Mouse (Mus musculus) G1E (cell line): Measurements from ENCODE around the gene Gm36176. TPM values are rescaled to one million over a fixed set of nuclear protein-coding genes. Genes with fewer than 3 reads are reported as not detected.

ENCODE experiments used
- ATAC-seq: 2 replicates; pipeline ENCODE4 v1.8.0; 2016; ENCODE audit warnings: mild to moderate bottlenecking; ENCODE audit not compliant: insufficient number of reproducible peaks, poor library complexity, low FRiP score, severe bottlenecking; ENCODE audit errors: extremely low read depth
- DNase-seq: peaks from one replicate; pipeline ENCODE4 v3.0.0; 2012; ENCODE audit warnings: low spot score
- H3K27me3 ChIP-seq: 2 replicates; pipeline ENCODE4 v1.6.1; 2012; ENCODE audit warnings: mild to moderate bottlenecking, low read length, inconsistent platforms; ENCODE audit not compliant: insufficient read depth
- H3K36me3 ChIP-seq: replicated peaks from 2 replicates; pipeline ENCODE3; 2012; ENCODE audit warnings: mild to moderate bottlenecking, inconsistent platforms
- H3K4me1 ChIP-seq: 2 replicates; pipeline ENCODE4 v1.6.1; 2012; ENCODE audit warnings: low read depth, low read length, inconsistent platforms, mixed read lengths; ENCODE audit not compliant: insufficient read depth
- H3K4me3 ChIP-seq: 2 replicates; pipeline ENCODE4 v1.5.1; 2012; ENCODE audit warnings: low read depth, mild to moderate bottlenecking, inconsistent platforms, low read length, moderate library complexity, mixed read lengths
- H3K9me3 ChIP-seq: replicated peaks from 2 replicates; pipeline ENCODE4 v1.6.1; 2012; ENCODE audit warnings: inconsistent platforms
- CTCF ChIP-seq: IDR thresholded peaks from 2 replicates; pipeline ENCODE4 v1.5.1; 2012; ENCODE audit warnings: low read depth, low read length, inconsistent platforms, mixed read lengths
- GATA1 ChIP-seq: IDR thresholded peaks from 2 replicates; pipeline ENCODE4 v1.6.1; 2012; ENCODE audit warnings: borderline replicate concordance, low read length, inconsistent platforms, mixed read lengths
- GATA2 ChIP-seq: IDR thresholded peaks from 2 replicates; pipeline ENCODE4 v1.6.1; 2012; ENCODE audit warnings: low read depth, low read length, inconsistent platforms, borderline replicate concordance
- POLR2AphosphoS5 ChIP-seq: IDR thresholded peaks from 2 replicates; pipeline ENCODE4 v1.6.1; 2012; ENCODE audit warnings: low read depth, low read length, inconsistent platforms; ENCODE audit not compliant: insufficient replicate concordance
- TAL1 ChIP-seq: conservative IDR thresholded peaks from 2 replicates; pipeline ENCODE4 v1.6.1; 2012; ENCODE audit warnings: low read depth, low read length, inconsistent platforms, mixed read lengths
- polyA plus RNA-seq: library from polyadenylated mRNA; stranded (reverse); fragments of >175 nt; gene quantifications from 2 replicates; pipeline ENCODE4 v1.2.3, GENCODE M21; 2012
- total RNA-seq, 2 experiments: library from RNA; stranded (forward) in 1 of 2; stranded (reverse) in 1 of 2; fragments of 200-1000 nt in 1 of 2; fragments of >200 nt in 1 of 2; fragmentation: Nextera tagmentation in 1 of 2; gene quantifications; 2 replicates each; pipeline ENCODE4 v1.2.3; 2014 to 2017

Gm36176 gene
- total and polyA plus RNA-seq, 3 experiments = not detected

- ATAC-seq (no peak), DNase-seq (no peak)
- no peak for TF ChIP-seq GATA1
- no peak for TF ChIP-seq CTCF
- no peak for TF ChIP-seq TAL1
- no peak for TF ChIP-seq POLR2AphosphoS5
- no peak for TF ChIP-seq GATA2
- H3K9me3 ChIP-seq = no peaks in the 10 kb centered on the region
- H3K27me3 ChIP-seq = peaks cover 2% of the 10 kb centered on the region; the same call in 1 of the 2 replicates
- no peak overlapping the region for H3K4me3 ChIP-seq
- H3K36me3 ChIP-seq = no peaks in the 10 kb centered on the region
- H3K4me1 ChIP-seq = no peaks in the 10 kb centered on the region
Observed at GRCm38 (mm10) chr10:77846961-77847360, 358 bp downstream of the Gm36176 start.

- no peak for ATAC-seq
Observed at GRCm38 (mm10) chr10:77847538-77847937, 935 bp downstream of the Gm36176 start.

GRCm38 (mm10) chr10:77852559-77852958 is 6.0 kb downstream of the Gm36176 start, which contains the start of gene Gm10318:
TSS of gene Gm10318 (plus strand) at chr10:77852859.
- no peaks in the 10 kb centered on the region for H3K4me1 ChIP-seq

More at GRCm38 (mm10) chr10:77847538-77847937, 935 bp downstream of the Gm36176 start:
- no peak for DNase-seq
- Histone ChIP-seq H3K36me3 (no peaks in the 10 kb centered on the region), H3K4me3 (no peak overlapping the region), H3K27me3 (peaks cover 2% of the 10 kb centered on the region; the same call in 1 of the 2 replicates), H3K4me1 (no peaks in the 10 kb centered on the region), H3K9me3 (no peaks in the 10 kb centered on the region)
- TF ChIP-seq POLR2AphosphoS5 (no peak), GATA1 (no peak), CTCF (no peak), TAL1 (no peak), GATA2 (no peak)

GRCm38 (mm10) chr10:77861675-77862074 is 15.1 kb downstream of the Gm36176 start, which contains the start of gene Gm3285:
TSS of gene Gm3285 (plus strand) at chr10:77861975.
- no peaks in the 10 kb centered on the region for H3K36me3 ChIP-seq
- H3K4me1 ChIP-seq = no peaks in the 10 kb centered on the region
- H3K27me3 ChIP-seq = no peaks in the 10 kb centered on the region; the same call in 1 of the 2 replicates
- ATAC-seq = no peak
- H3K9me3 ChIP-seq = no peaks in the 10 kb centered on the region
- TF ChIP-seq GATA2 (no peak), GATA1 (no peak), CTCF (no peak), POLR2AphosphoS5 (no peak), TAL1 (no peak)
- DNase-seq = no peak
- H3K4me3 ChIP-seq = no peak within 1 kb of the TSS

More at GRCm38 (mm10) chr10:77852559-77852958, 6.0 kb downstream of the Gm36176 start, which contains the start of gene Gm10318:
- no peaks in the 10 kb centered on the region; the same call in none of the 2 replicates for H3K27me3 ChIP-seq
- ATAC-seq = no peak
- no peak for TF ChIP-seq GATA1
- no peak for TF ChIP-seq CTCF
- TF ChIP-seq GATA2 = no peak
- TF ChIP-seq POLR2AphosphoS5 = no peak
- TF ChIP-seq TAL1 = no peak
- H3K9me3 ChIP-seq = no peaks in the 10 kb centered on the region
- H3K4me3 ChIP-seq = no peak within 1 kb of the TSS
- no peak for DNase-seq
- H3K36me3 ChIP-seq = no peaks in the 10 kb centered on the region

GRCm38 (mm10) chr10:77864067-77864761 is 17.6 kb downstream of the Gm36176 start:
- no peak overlapping the region for H3K4me3 ChIP-seq
- no peaks in the 10 kb centered on the region for H3K36me3 ChIP-seq
- H3K4me1 ChIP-seq = no peaks in the 10 kb centered on the region
- TF ChIP-seq POLR2AphosphoS5 (no peak), GATA1 (no peak), TAL1 (no peak), CTCF (no peak), GATA2 (no peak)
- DNase-seq (no peak), ATAC-seq (no peak)
- no peaks in the 10 kb centered on the region for H3K9me3 ChIP-seq
- no peaks in the 10 kb centered on the region; the same call in 1 of the 2 replicates for H3K27me3 ChIP-seq

GRCm38 (mm10) chr10:77864762-77865143 is 18.1 kb downstream of the Gm36176 start:
- ATAC-seq (no peak), DNase-seq (no peak)
- H3K9me3 ChIP-seq = no peaks in the 10 kb centered on the region
- no peaks in the 10 kb centered on the region; the same call in 1 of the 2 replicates for H3K27me3 ChIP-seq
- no peaks in the 10 kb centered on the region for H3K4me1 ChIP-seq
- H3K36me3 ChIP-seq = no peaks in the 10 kb centered on the region
- TF ChIP-seq GATA1 (no peak), POLR2AphosphoS5 (no peak)
- H3K4me3 ChIP-seq = no peak overlapping the region
